Mouse (Mus musculus) T-helper 1 cell (primary cell): ENCODE data around the gene Grasp.

Source experiments
- in situ Hi-C: fragments of 300-600 bp; cut with MboI, MseI; formaldehyde crosslinking; loops from one replicate; pipeline ENCODE4 v1.15.1; 2025; ENCODE audit warnings: high pct_unique_total_duplicates

The Grasp gene

DNA sequence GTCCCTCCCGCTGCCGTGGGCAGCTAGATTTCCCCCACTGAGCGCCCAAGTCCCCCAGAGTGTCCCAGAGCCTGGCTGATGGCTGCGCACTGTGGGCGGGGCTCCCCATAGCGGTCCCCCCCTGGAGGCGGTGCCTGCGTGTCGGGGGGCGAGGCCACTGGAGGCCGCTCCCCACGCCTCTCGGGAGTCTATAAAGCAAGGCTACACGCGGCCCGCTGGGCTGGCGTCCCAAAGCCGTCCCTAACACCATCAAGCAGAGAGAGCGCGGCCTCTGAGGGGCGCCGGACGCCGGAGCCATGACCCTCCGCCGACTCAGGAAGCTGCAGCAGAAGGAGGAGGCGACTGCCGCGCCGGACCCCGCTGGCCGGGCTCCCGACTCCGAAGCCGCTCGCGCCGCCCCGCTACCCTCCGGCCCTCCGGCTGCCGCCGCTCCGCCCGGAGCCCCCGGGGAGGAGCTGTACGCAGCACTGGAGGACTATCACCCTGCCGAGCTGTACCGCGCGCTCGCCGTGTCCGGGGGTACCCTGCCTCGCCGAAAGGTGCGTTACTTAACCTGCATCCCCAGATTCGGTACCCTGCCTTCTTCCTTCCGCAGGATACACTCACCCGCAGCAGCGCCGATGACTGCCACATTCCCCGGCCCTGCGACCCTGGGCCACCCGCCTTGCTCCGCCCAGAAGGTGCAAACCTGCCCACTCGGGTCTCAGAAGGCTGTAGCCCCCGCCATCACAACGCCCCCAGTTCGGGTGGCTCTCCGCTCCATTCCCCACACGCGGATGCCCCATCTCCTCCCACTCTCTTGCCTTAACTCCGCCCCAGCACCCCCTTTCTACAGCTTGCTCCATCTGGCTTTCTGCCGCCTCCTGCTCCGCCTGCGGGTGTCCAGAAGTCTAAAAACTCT lies at the start of gene Grasp:
Grasp (plus strand) TSS at position 183 of the 901 bp plus-strand sequence.
- in situ Hi-C loops = no loop called here

- in situ Hi-C loops = no loop called here
Measured at GRCm38 (mm10) chr15:101174294-101175130, 49.5 kb upstream of the Grasp start.

- in situ Hi-C loops = no loop called here
Measured at GRCm38 (mm10) chr15:101175131-101175460, 48.9 kb upstream of the Grasp start.

DNA sequence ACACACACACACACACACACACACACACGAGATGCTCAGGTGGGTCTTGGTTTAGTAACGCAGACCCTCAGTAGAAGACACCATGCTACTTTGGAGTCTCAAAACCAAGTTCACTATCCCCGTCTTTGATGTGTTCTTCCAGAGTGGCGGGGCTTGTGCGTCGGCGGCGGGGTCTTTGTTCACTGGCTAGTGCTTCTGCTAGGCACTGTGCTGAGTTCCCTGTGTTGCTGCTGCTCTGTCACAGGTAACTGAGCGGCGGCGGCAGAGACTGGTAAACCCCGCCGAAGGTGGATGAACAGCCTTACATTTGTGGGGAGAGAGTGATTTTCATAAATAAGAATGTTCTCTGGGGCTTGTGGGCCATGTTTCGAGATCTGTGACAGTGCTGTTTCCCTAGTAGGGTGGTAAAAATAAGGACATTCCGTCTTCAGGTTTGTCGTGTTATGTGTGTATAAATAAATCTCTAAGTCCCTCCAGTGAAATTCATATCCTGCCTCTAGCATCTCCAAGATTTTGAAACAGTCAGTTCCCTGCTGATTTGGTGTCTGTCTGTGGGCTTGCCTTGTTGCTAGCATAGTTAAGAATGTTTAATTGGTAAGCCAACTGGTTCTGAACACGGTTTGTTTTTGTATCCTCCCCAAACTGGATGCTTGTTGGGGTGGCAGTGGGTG lies 48.2 kb upstream of the Grasp start:
- in situ Hi-C loops = no loop called here

DNA sequence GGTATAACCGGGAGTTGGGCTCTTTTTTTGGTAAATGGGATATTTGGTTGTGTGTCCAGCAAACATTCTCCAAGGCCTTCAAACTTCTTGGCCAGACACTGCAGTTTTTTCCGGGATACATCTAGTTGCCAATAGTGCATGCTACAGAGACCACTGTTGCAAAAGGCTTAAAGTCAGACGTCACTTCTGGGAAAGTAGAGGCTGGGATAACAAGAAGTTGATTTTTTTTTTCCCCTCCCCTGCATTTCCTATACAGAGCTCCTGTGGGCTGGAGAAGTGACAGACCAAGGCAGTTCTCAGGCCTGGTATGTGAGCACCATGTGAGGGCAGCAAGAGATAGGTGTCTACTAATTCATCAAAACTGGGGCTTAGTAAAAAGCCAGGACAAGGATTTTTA lies 47.7 kb upstream of the Grasp start:
- in situ Hi-C loops = no loop called here

DNA sequence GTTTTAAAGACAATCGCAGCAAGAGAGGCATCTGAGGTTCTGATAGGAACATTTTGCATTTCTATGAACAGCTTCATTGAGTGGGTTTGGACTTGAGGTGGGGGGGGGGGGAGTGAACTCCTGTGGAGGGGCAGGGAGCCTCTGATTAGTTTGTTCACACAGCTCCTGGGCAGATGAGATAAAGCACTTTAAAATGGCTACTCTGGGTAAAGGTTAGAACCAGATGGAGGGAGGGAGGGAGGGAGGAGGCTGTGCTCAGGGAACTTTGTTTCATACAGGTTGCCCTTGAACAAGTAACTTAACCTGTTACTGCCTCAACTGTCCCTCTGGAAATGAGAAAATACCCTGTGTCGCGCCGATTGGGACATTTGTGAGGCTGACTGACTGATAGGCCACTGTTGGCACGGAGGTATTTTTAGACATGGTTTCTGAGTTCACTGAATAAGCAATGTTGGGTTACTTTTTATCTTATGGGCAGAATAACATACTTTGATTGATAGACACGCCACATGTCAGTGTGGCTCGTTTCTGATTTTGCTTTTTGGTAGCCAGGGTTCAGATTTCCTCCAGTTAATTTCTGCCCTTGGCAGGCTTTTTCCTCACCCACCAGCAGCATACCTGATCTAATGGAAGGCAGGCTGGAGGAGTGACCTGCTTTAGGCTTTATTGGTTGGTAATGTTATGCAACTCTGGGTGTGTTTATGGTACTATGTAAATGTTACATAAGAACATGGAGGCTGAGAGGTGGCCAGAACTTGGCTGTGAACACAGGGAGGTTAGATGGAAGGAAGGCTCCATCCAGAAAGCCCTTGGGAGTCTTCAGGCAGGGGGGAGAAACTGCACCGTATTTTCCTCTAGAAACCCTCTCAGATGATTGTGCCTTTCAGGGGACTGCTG lies 46.9 kb upstream of the Grasp start:
- in situ Hi-C loops = no loop called here

- in situ Hi-C loops = no loop called here
Measured at GRCm38 (mm10) chr15:101180363-101181105, 43.5 kb upstream of the Grasp start.

- in situ Hi-C loops = no loop called here
Measured at GRCm38 (mm10) chr15:101181106-101181466, 42.9 kb upstream of the Grasp start.

DNA sequence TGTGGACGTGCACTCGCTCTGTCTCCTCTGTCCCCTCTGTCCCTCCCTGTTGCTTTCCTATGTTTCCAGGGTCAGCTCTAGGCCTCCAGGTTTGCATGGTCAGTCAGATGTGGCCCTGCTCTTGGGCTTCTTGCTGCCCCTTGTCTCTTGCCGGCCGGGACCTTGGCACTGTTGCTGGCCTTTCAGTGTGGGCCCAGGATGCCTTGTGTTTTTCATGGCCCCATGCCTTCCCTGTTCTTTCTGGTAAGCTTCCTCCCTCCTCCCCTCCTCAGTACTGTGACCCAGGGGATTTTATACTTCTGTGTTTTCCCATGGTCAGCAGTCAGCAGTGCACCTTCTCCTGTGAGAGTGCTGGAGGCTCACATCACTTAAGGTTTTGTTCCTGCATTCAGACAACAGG lies 42.5 kb upstream of the Grasp start:
- in situ Hi-C loops = no loop called here

- in situ Hi-C loops = no loop called here
Measured at GRCm38 (mm10) chr15:101182676-101183075, 41.3 kb upstream of the Grasp start.

DNA sequence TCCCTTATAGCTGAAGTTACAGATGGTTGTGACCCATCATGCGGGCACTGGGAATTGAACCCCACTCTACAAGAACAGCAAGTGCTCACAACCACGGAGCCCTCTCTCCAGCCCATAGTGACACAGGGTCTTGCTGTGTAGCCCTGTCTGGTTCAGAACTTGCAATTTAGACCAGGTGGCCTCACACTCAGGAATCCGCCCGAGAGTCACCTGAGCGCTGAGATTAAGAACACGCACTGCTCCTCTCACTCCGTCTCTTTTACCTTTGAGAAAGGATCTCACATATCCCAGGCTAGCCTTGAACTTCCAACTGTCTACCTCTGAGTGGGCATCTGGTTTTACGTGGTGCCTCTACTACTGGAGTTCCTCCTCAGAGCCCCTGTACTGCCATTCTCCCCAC lies 39.7 kb upstream of the Grasp start:
- in situ Hi-C loops = no loop called here

DNA sequence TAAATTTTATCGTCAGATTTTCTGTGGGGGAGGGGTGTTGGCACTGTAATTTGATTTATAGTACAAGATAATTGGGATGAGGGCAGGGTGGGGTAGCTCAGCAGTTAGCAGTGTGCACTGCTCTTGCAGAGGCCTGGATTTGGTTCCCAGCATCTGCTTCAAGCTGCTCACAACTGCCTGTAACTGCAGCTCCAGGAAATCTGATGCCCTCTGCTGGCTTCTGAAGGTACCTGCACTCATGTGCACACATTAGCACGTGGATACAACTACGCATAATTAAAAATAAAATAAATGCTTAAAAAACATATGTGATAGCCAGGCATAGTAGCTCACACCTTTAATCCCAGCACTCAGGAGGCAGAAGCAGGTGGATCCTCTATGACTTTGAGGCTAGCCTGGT lies 38.4 kb upstream of the Grasp start:
- in situ Hi-C loops = no loop called here

- in situ Hi-C loops = no loop called here
Measured at GRCm38 (mm10) chr15:101187907-101188306, 36.1 kb upstream of the Grasp start.

DNA sequence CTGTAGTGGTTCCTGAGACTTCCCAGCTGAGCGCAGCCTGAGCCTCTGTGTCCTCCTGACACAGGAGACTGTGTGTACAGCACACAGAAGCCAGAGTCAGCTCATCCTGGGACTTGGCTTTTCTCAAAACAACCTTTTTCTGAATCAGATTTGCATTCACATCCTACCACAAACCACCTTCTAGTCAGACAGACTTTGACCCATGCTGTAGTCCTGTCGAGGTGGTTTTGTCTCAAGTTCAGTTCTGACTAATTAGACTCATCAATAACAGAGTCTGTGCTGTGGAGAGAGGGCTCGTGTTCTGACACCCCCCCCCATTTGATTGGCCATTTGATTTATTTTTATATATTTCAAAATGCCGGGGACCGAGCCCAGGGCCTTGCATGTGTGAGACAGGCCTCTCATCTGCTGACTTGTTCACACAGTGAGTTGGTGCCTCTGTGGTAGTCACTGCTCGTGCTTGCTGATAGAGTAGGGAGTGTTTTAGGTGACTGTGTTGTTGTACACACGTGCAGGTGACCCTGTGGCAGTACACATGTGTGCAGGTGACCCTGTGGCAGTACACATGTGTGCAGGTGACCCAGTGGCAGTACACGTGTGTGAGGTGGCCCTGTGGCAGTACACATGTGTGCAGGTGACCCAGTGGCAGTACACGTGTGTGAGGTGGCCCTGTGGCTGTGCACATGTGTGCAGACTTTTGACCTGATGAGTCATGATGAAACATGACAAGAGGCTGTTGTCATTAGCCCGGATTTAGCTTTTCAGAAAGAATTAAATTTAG lies 33.8 kb upstream of the Grasp start:
- in situ Hi-C loops = no loop called here

- in situ Hi-C loops = no loop called here
Measured at GRCm38 (mm10) chr15:101190762-101191150, 33.2 kb upstream of the Grasp start.

GRCm38 (mm10) chr15:101191459-101192259 lies 32.3 kb upstream of the Grasp start:
- in situ Hi-C loops = no loop called here

DNA sequence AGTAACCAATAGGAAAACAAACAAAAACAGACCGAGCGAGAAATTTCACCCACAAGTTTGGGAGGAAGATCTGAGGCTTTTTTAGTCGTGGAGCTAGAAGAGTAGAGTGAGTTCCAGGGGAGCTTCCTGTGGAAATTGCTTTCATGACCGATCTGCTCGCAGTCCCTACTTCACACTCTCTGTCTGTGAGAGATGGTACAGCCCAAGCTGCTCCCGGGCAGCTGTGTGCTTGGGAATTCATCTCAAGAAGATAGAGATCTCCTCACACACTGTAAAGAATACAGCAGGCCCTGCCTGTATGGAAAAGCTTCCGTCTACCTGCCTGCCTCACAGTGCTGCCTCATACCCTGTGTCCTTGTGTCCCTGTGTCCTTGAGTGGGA lies 31.7 kb upstream of the Grasp start:
- in situ Hi-C loops = no loop called here

- in situ Hi-C loops = no loop called here
Measured at GRCm38 (mm10) chr15:101192651-101193050, 31.3 kb upstream of the Grasp start.

DNA sequence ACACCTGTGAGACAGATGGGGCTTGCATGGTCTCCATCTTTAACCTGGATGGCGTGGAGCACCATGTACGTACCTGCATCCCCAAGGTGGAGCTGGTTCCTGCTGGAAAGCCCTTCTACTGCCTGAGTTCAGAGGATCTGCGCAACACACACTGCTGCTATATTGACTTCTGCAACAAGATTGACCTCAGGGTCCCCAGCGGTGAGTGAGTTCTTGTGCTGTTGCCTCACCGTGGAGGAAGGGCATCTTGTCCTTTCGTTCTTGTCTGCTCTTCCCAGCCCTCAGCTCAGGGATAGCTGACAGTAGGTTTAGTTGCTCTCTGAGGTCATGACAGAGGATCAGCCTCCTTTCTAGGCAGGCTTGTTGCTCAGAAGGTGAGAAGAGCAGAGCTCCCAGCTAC lies 30.0 kb upstream of the Grasp start:
- in situ Hi-C loops = no loop called here
